ENCODE assay signal across 28 mouse cellular contexts in genomic region chr11:94631969-94632368, GRCm38 (mm10). TPM values are rescaled to one million over a fixed set of nuclear protein-coding genes. Genes with fewer than 3 reads are reported as not detected.
DNase-seq lines count a peak whose midpoint lies in the region; ATAC-seq and TF ChIP-seq lines count a peak whose summit lies in the region.
"Had no signal": no experiment of that assay in that cellular context is flagged by ENCODE, and none has a peak within 500 bp of the region (broad histone marks: within the 10 kb centered on the region; RNA-seq: fewer than 3 reads in every experiment).

No protein-coding gene starts in this region.

- H3K9me3 ChIP-seq in heart, embryonic 11.5 days (replicated peaks; ENCODE audit: control insufficient read depth, low read length), result no peaks in the 10 kb centered on the region
- H3K9me3 ChIP-seq in midbrain, embryonic 11.5 days (ENCODE audit: control insufficient read depth, low read length), result no peaks in the 10 kb centered on the region
- no peaks in the 10 kb centered on the region for H3K9me3 ChIP-seq in midbrain, embryonic 14.5 days (ENCODE audit: control insufficient read depth, low read length)
- H3K9me3 ChIP-seq in intestine, postnatal 0 days (ENCODE audit: control insufficient read depth), result no peaks in the 10 kb centered on the region
- H3K9me3 ChIP-seq: embryonic facial prominence, embryonic 13.5 days; embryonic facial prominence, embryonic 15.5 days; forebrain, embryonic 10.5 days; forebrain, embryonic 12.5 days; G1E had no signal

- 91% methylated on average over 5 of the region's 5 CpGs for WGBS in heart, embryonic 11.5 days (ENCODE audit: insufficient replicate concordance)
- 96% methylated on average over 5 of the region's 5 CpGs for WGBS in midbrain, embryonic 11.5 days
- WGBS in midbrain, embryonic 14.5 days, result 98% methylated on average over 5 of the region's 5 CpGs
- 54% methylated on average over 5 of the region's 5 CpGs for WGBS in intestine, postnatal 0 days
- 57% methylated on average over 5 of the region's 5 CpGs for WGBS in small intestine, adult 2 months

- ATAC-seq in heart, embryonic 11.5 days (replicated peaks; ENCODE audit: insufficient number of reproducible peaks, low FRiP score, low TSS enrichment), result no peak
- no peak for ATAC-seq in midbrain, embryonic 11.5 days (ENCODE audit: low FRiP score)
- ATAC-seq in midbrain, embryonic 14.5 days (ENCODE audit: low FRiP score, low TSS enrichment), result no peak
- ATAC-seq in intestine, postnatal 0 days, result no peak
- ATAC-seq: activated CD4-positive, CD25-positive, alpha-beta regulatory T cell, adult 4 months; CD4-positive, CD25-positive, alpha-beta regulatory T cell, adult 4 months; forebrain, embryonic 14.5 days; Patski had no signal

- no peak overlapping the region for H3K4me3 ChIP-seq in heart, embryonic 11.5 days (ENCODE audit: low read depth, low read length)
- no peak overlapping the region for H3K4me3 ChIP-seq in midbrain, embryonic 11.5 days (ENCODE audit: low read depth, low read length)
- no peak overlapping the region for H3K4me3 ChIP-seq in midbrain, embryonic 14.5 days (replicated peaks; ENCODE audit: low read depth, low read length)
- H3K4me3 ChIP-seq in intestine, postnatal 0 days (ENCODE audit: low read depth, low read length), result no peak overlapping the region
- no peak overlapping the region for H3K4me3 ChIP-seq in small intestine, adult 2 months (ENCODE audit: low read depth, low read length)
- H3K4me3 ChIP-seq: erythroblast, embryonic 14.5 days; forebrain, embryonic 12.5 days had no signal

- H3K36me3 ChIP-seq in heart, embryonic 11.5 days (ENCODE audit: control insufficient read depth, insufficient read depth, low read length), result peaks cover 39% of the 10 kb centered on the region
- peaks cover 20% of the 10 kb centered on the region for H3K36me3 ChIP-seq in midbrain, embryonic 11.5 days (ENCODE audit: control insufficient read depth, insufficient read depth, low read length)
- peaks cover 53% of the 10 kb centered on the region for H3K36me3 ChIP-seq in midbrain, embryonic 14.5 days (ENCODE audit: control insufficient read depth, insufficient read depth, low read length)
- H3K36me3 ChIP-seq in intestine, postnatal 0 days (ENCODE audit: control insufficient read depth, insufficient read depth), result peaks cover 46% of the 10 kb centered on the region
- H3K36me3 ChIP-seq in small intestine, adult 2 months (ENCODE audit: control insufficient read depth, insufficient read depth, low read length), result peaks cover 50% of the 10 kb centered on the region

- peak; percentile 73 for DNase-seq in heart, adult 11 months
- peak; percentile 76 for DNase-seq in midbrain, embryonic 11.5 days (ENCODE audit: low spot score, missing footprints)
- no peak for DNase-seq in midbrain, embryonic 14.5 days
- no peak for DNase-seq in left cerebral cortex, adult 18-20 months (ENCODE audit: low spot score in 2 of 2)
- DNase-seq: adrenal gland, adult 8-10 months; adrenal gland, postnatal 14 days; B cell, adult 2 months; cerebellum, adult 11 months; cerebellum, adult 18-20 months; cerebellum, adult 8-10 months; cerebellum, adult 9-11 months; cerebellum, postnatal 14 days; cerebellum, postnatal 36 days; embryo, embryonic 11 days had no signal

- no peak overlapping the region for H3K27ac ChIP-seq in heart, embryonic 11.5 days (ENCODE audit: low read depth, low read length)
- H3K27ac ChIP-seq in midbrain, embryonic 11.5 days (ENCODE audit: low read depth, low read length), result no peak overlapping the region
- H3K27ac ChIP-seq in midbrain, embryonic 14.5 days (replicated peaks; ENCODE audit: low read depth, low read length), result no peak overlapping the region
- H3K27ac ChIP-seq in intestine, postnatal 0 days (ENCODE audit: low read depth, low read length), result peak overlapping the region; percentile 74
- H3K27ac ChIP-seq in small intestine, adult 2 months (ENCODE audit: insufficient read depth, low read depth, low read length), result peak overlapping the region; percentile 92
- H3K27ac ChIP-seq: embryonic facial prominence, embryonic 13.5 days; embryonic facial prominence, embryonic 15.5 days; forebrain, embryonic 10.5 days; forebrain, embryonic 12.5 days had no signal

- no peak for TF ChIP-seq CTCF in intestine, postnatal 0 days (IDR thresholded peaks at IDR 0.05; ENCODE audit: low read depth)
- TF ChIP-seq CTCF in small intestine, adult 2 months (IDR thresholded peaks at IDR 0.05; ENCODE audit: extremely low read depth, insufficient read length, insufficient replicate concordance, low read depth, low read length), result no peak

- TF ChIP-seq POLR2A in small intestine, adult 2 months (IDR thresholded peaks at IDR 0.05; ENCODE audit: low read depth, low read length), result no peak

- H3K4me2 ChIP-seq in heart, embryonic 11.5 days, result no peak overlapping the region
- H3K4me2 ChIP-seq in midbrain, embryonic 11.5 days, result no peak overlapping the region
- no peak overlapping the region for H3K4me2 ChIP-seq in midbrain, embryonic 14.5 days (ENCODE audit: low read length)
- H3K4me2 ChIP-seq in intestine, postnatal 0 days (replicated peaks; ENCODE audit: low read depth), result peak overlapping the region; percentile 85; the same call in 1 of the 2 replicates

- no peaks in the 10 kb centered on the region for H3K4me1 ChIP-seq in heart, embryonic 11.5 days (ENCODE audit: control insufficient read depth, insufficient read depth, low read length)
- peaks cover 6% of the 10 kb centered on the region for H3K4me1 ChIP-seq in midbrain, embryonic 11.5 days (ENCODE audit: control insufficient read depth, insufficient read depth, low read length)
- H3K4me1 ChIP-seq in midbrain, embryonic 14.5 days (ENCODE audit: control insufficient read depth, insufficient read depth, low read length), result peaks cover 10% of the 10 kb centered on the region
- H3K4me1 ChIP-seq in intestine, postnatal 0 days (replicated peaks; ENCODE audit: control insufficient read depth, insufficient read depth, low read length), result 0 out of 2 replicates have a peak, but pooled peaks cover 7% of the 10 kb centered on the region
- H3K4me1 ChIP-seq in small intestine, adult 2 months (ENCODE audit: control insufficient read depth, insufficient read depth, insufficient read length, low read length), result peaks cover 27% of the 10 kb centered on the region

- H3K27me3 ChIP-seq in heart, embryonic 11.5 days (ENCODE audit: control insufficient read depth, insufficient read depth, low read length), result no peaks in the 10 kb centered on the region
- H3K27me3 ChIP-seq in midbrain, embryonic 11.5 days (ENCODE audit: control insufficient read depth, insufficient read depth, low read length), result no peaks in the 10 kb centered on the region
- no peaks in the 10 kb centered on the region for H3K27me3 ChIP-seq in midbrain, embryonic 14.5 days (ENCODE audit: control insufficient read depth, insufficient read depth, low read length)
- no peaks in the 10 kb centered on the region for H3K27me3 ChIP-seq in intestine, postnatal 0 days (replicated peaks; ENCODE audit: control insufficient read depth, insufficient read depth, low read length)
- no peaks in the 10 kb centered on the region for H3K27me3 ChIP-seq in small intestine, adult 2 months (ENCODE audit: control insufficient read depth, insufficient read depth, low read length)
- H3K27me3 ChIP-seq: CH12.LX; embryonic facial prominence, embryonic 13.5 days; embryonic facial prominence, embryonic 15.5 days; forebrain, embryonic 12.5 days; Patski had no signal

- H3K9ac ChIP-seq in heart, embryonic 11.5 days (ENCODE audit: low read depth, low read length), result no peak overlapping the region
- H3K9ac ChIP-seq in midbrain, embryonic 11.5 days (ENCODE audit: low read length), result no peak overlapping the region
- no peak overlapping the region for H3K9ac ChIP-seq in midbrain, embryonic 14.5 days (replicated peaks; ENCODE audit: low read length)
- H3K9ac ChIP-seq in intestine, postnatal 0 days (ENCODE audit: low read depth, low read length), result no peak overlapping the region
- H3K9ac ChIP-seq: embryonic facial prominence, embryonic 15.5 days; forebrain, embryonic 12.5 days had no signal

RNA-seq across cellular contexts. Expression of gene Lrrc59, which starts 2.4 kb away (rescaled TPM):
- polyA plus RNA-seq in heart, embryonic 11.5 days (2014; fragmentation: Nextera tagmentation; extraction: Ambion mirVana), result 137 and 170 TPM in 2 replicates
- polyA plus RNA-seq in midbrain, embryonic 11.5 days (2014; fragmentation: Nextera tagmentation; extraction: Ambion mirVana), result 183 and 199 TPM in 2 replicates
- 118 and 138 TPM in 2 replicates for polyA plus RNA-seq in midbrain, embryonic 14.5 days (2014; fragmentation: Nextera tagmentation; extraction: Ambion mirVana)
- 165 and 172 TPM in 2 replicates for polyA plus RNA-seq in intestine, postnatal 0 days (2015; fragmentation: Nextera tagmentation; extraction: Ambion mirVana)
- 88.1 and 169 TPM in 2 replicates for polyA plus RNA-seq in small intestine, adult 2 months (2012; rRNA removed)
- total RNA-seq in left cerebral cortex, adult 18-20 months (2021), result 10 to 100 TPM; 96.2 to 98.0 TPM

RNA-seq across cellular contexts. Expression of gene Mrpl27, which starts 21.6 kb away (rescaled TPM):
- 128 and 136 TPM in 2 replicates for polyA plus RNA-seq in heart, embryonic 11.5 days (2014; fragmentation: Nextera tagmentation; extraction: Ambion mirVana)
- 125 and 129 TPM in 2 replicates for polyA plus RNA-seq in midbrain, embryonic 11.5 days (2014; fragmentation: Nextera tagmentation; extraction: Ambion mirVana)
- 115 and 131 TPM in 2 replicates for polyA plus RNA-seq in midbrain, embryonic 14.5 days (2014; fragmentation: Nextera tagmentation; extraction: Ambion mirVana)
- 148 and 158 TPM in 2 replicates for polyA plus RNA-seq in intestine, postnatal 0 days (2015; fragmentation: Nextera tagmentation; extraction: Ambion mirVana)
- polyA plus RNA-seq in small intestine, adult 2 months (2012; rRNA removed), result 25.8 and 45.7 TPM in 2 replicates
- 10 to 100 TPM; 70.9 to 73.3 TPM for total RNA-seq in left cerebral cortex, adult 18-20 months (2021)

RNA-seq across cellular contexts. Expression of gene Eme1, which starts 21.8 kb away (rescaled TPM):
- 17.5 and 17.9 TPM in 2 replicates for polyA plus RNA-seq in heart, embryonic 11.5 days (2014; fragmentation: Nextera tagmentation; extraction: Ambion mirVana)
- 46.8 and 47.7 TPM in 2 replicates for polyA plus RNA-seq in midbrain, embryonic 11.5 days (2014; fragmentation: Nextera tagmentation; extraction: Ambion mirVana)
- 2.2 and 4.4 TPM in 2 replicates for polyA plus RNA-seq in midbrain, embryonic 14.5 days (2014; fragmentation: Nextera tagmentation; extraction: Ambion mirVana)
- 3.7 and 4.2 TPM in 2 replicates for polyA plus RNA-seq in intestine, postnatal 0 days (2015; fragmentation: Nextera tagmentation; extraction: Ambion mirVana)
- 0.85 and 2.8 TPM in 2 replicates for polyA plus RNA-seq in small intestine, adult 2 months (2012; rRNA removed)
- not detected for total RNA-seq in left cerebral cortex, adult 18-20 months (2021)

RNA-seq across cellular contexts. Expression of gene Acsf2, which starts 30.3 kb away (rescaled TPM):
- 4.3 and 4.7 TPM in 2 replicates for polyA plus RNA-seq in heart, embryonic 11.5 days (2014; fragmentation: Nextera tagmentation; extraction: Ambion mirVana)
- polyA plus RNA-seq in midbrain, embryonic 11.5 days (2014; fragmentation: Nextera tagmentation; extraction: Ambion mirVana), result 4.9 TPM in 2 replicates
- 1.1 and 2.0 TPM in 2 replicates for polyA plus RNA-seq in midbrain, embryonic 14.5 days (2014; fragmentation: Nextera tagmentation; extraction: Ambion mirVana)
- polyA plus RNA-seq in intestine, postnatal 0 days (2015; fragmentation: Nextera tagmentation; extraction: Ambion mirVana), result 6.3 and 6.7 TPM in 2 replicates
- 21.1 and 50.5 TPM in 2 replicates for polyA plus RNA-seq in small intestine, adult 2 months (2012; rRNA removed)
- total RNA-seq in left cerebral cortex, adult 18-20 months (2021), result 10 to 100 TPM; 14.1 to 14.9 TPM

RNA-seq across cellular contexts. Expression of gene Xylt2, which starts 45.3 kb away (rescaled TPM):
- 9.0 and 11.9 TPM in 2 replicates for polyA plus RNA-seq in heart, embryonic 11.5 days (2014; fragmentation: Nextera tagmentation; extraction: Ambion mirVana)
- polyA plus RNA-seq in midbrain, embryonic 11.5 days (2014; fragmentation: Nextera tagmentation; extraction: Ambion mirVana), result 8.2 and 12.0 TPM in 2 replicates
- polyA plus RNA-seq in midbrain, embryonic 14.5 days (2014; fragmentation: Nextera tagmentation; extraction: Ambion mirVana), result 11.0 and 13.0 TPM in 2 replicates
- 8.0 and 8.2 TPM in 2 replicates for polyA plus RNA-seq in intestine, postnatal 0 days (2015; fragmentation: Nextera tagmentation; extraction: Ambion mirVana)
- polyA plus RNA-seq in small intestine, adult 2 months (2012; rRNA removed), result 12.2 and 27.0 TPM in 2 replicates
- total RNA-seq in left cerebral cortex, adult 18-20 months (2021), result 10 to 100 TPM; 20.7 to 22.6 TPM

Comparison
In these comparisons a context has a peak if more than half of its experiments do, and no peak if none do; other contexts are left out.
1. DNase-seq: peak in heart, adult 11 months (single experiment) and midbrain, embryonic 11.5 days (single experiment); none in midbrain, embryonic 14.5 days (single experiment) and left cerebral cortex, adult 18-20 months (0 of 2).
2. H3K27ac ChIP-seq: peak in intestine, postnatal 0 days (single experiment) and small intestine, adult 2 months (single experiment); none in heart, embryonic 11.5 days (single experiment), midbrain, embryonic 11.5 days (single experiment) and midbrain, embryonic 14.5 days (single experiment).